Mouse (Mus musculus) hindbrain, embryonic 14.5 days (tissue): ENCODE data around the gene Elovl3. TPM values are rescaled to one million over a fixed set of nuclear protein-coding genes. Genes with fewer than 3 reads are reported as not detected.

Experiments
- ATAC-seq: fragments of 200-750 bp; cut with Nextera tagmentation; 2 replicates; pipeline ENCODE4 v1.8.0; 2017; ENCODE audit warnings: moderate number of reproducible peaks, mild to moderate bottlenecking, moderate TSS enrichment, moderate library complexity; ENCODE audit not compliant: low FRiP score
- DNase-seq: peaks from one replicate; pipeline ENCODE4 v3.0.0-alpha.2; 2015; ENCODE audit warnings: low spot score
- H3K27ac ChIP-seq: fragments of 300-500 bp; sonication (generic); 2 replicates; pipeline ENCODE4 v1.5.1; 2014; ENCODE audit warnings: mild to moderate bottlenecking, moderate library complexity
- H3K27me3 ChIP-seq: fragments of 300-500 bp; sonication (generic); 2 replicates; pipeline ENCODE4 v1.6.1; 2014; ENCODE audit warnings: mild to moderate bottlenecking, low read length, mixed read lengths; ENCODE audit not compliant: control insufficient read depth, insufficient read depth
- H3K36me3 ChIP-seq: fragments of 300-500 bp; sonication (generic); replicated peaks from 2 replicates; pipeline ENCODE4 v1.6.1; 2014; ENCODE audit not compliant: control insufficient read depth, insufficient read depth
- H3K4me1 ChIP-seq: fragments of 300-500 bp; sonication (generic); replicated peaks from 2 replicates; pipeline ENCODE4 v1.6.1; 2014; ENCODE audit warnings: antibody characterized with exemption, low read length, mixed read lengths; ENCODE audit not compliant: control insufficient read depth, insufficient read depth
- H3K4me2 ChIP-seq: fragments of 300-500 bp; sonication (generic); replicated peaks from 2 replicates; pipeline ENCODE4 v1.6.1; 2014; ENCODE audit warnings: mild to moderate bottlenecking, moderate library complexity
- H3K4me3 ChIP-seq: fragments of 300-500 bp; sonication (generic); replicated peaks from 2 replicates; pipeline ENCODE4 v1.5.1; 2014; ENCODE audit warnings: mild to moderate bottlenecking, low read length
- H3K9ac ChIP-seq: fragments of 300-500 bp; sonication (generic); 2 replicates; pipeline ENCODE4 v1.6.1; 2014
- H3K9me3 ChIP-seq: fragments of 300-500 bp; sonication (generic); 2 replicates; pipeline ENCODE4 v1.6.1; 2016; ENCODE audit warnings: low read length; ENCODE audit not compliant: control insufficient read depth
- WGBS: fragments of 180-500 bp; shearing (Covaris S2); extraction: QIAGEN DNeasy Blood & Tissue Kit; methylation state at CpG from one replicate; pipeline ENCODE4 v1.1.7; 2014; 5-methylcytosine and 5-hydroxymethylcytosine counted together
- polyA plus RNA-seq: library from polyadenylated mRNA; unstranded; fragments of >200 nt; fragmentation: Nextera tagmentation; extraction: Ambion mirVana; gene quantifications from 2 replicates; pipeline ENCODE4 v1.2.1, GENCODE M21; 2014

Gene Elovl3
- not detected in 2 replicates for polyA plus RNA-seq

DNA sequence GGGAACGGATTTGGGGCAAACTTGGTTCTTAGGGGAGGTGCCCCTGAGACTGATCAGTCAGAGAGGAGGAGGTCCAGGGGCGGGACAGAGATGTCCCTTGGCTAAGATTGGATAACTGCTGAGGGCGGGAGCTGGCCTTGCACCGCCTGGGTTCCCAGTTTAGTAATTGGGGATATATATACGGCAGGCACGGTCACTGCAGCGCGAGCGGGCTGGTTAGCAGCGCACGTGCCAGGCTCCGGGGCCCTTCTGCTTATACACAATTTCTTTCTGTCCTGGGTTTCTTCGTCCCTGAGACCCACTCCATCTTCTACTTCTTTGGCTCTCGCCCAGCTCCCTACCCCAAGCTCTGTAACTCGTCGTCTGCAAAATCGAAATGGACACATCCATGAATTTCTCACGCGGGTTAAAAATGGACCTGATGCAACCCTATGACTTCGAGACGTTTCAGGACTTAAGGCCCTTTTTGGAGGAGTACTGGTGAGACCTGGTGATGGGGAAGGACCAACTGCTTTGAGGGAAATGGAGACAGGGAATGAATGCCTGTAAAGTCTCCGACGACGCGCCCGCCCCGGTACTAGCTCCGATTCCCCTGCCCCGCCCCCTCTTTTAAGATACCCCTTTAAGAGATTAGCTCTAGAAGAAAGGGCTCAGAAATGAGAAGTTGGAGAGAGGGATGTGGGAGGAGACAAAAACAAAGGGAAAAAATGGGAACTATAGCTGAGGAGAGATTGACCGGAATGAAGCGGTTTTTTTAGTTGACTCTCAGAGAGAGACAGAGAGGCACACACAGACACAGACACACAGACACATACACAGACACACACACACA is at the start of gene Elovl3:
Gene Elovl3 (plus strand): TSS at position 204 of the 832 bp plus-strand sequence.
- 3% methylated on average over 30 of the region's 31 CpGs for WGBS
- no peak for ATAC-seq
- peaks cover 14% of the 10 kb centered on the region for H3K4me1 ChIP-seq
- H3K9ac ChIP-seq, result peak within 1 kb of the TSS; percentile 2; the same call in 1 of the 2 replicates
- H3K9me3 ChIP-seq, result no peaks in the 10 kb centered on the region
- DNase-seq, result no peak
- H3K27me3 ChIP-seq, result peaks cover 69% of the 10 kb centered on the region
- peak within 1 kb of the TSS; percentile 36 for H3K4me2 ChIP-seq
- H3K27ac ChIP-seq, result no peak within 1 kb of the TSS
- H3K4me3 ChIP-seq, result peak within 1 kb of the TSS; percentile 14
- no peaks in the 10 kb centered on the region for H3K36me3 ChIP-seq

GRCm38 (mm10) chr19:46085185-46085584 is 46.5 kb upstream of the Elovl3 start:
- no peak overlapping the region for H3K9ac ChIP-seq
- DNase-seq, result no peak
- peaks cover 56% of the 10 kb centered on the region for H3K36me3 ChIP-seq
- 95% methylated on average over 8 of the region's 8 CpGs for WGBS
- H3K27me3 ChIP-seq, result no peaks in the 10 kb centered on the region
- no peak overlapping the region for H3K27ac ChIP-seq
- H3K4me1 ChIP-seq, result no peaks in the 10 kb centered on the region
- no peak overlapping the region for H3K4me3 ChIP-seq
- ATAC-seq, result no peak
- no peaks in the 10 kb centered on the region for H3K9me3 ChIP-seq
- no peak overlapping the region for H3K4me2 ChIP-seq

GRCm38 (mm10) chr19:46086337-46086736 is 45.4 kb upstream of the Elovl3 start:
- no peak overlapping the region for H3K4me3 ChIP-seq
- DNase-seq (peak; percentile 72), ATAC-seq (no peak)
- H3K9ac ChIP-seq, result no peak overlapping the region
- H3K27ac ChIP-seq, result no peak overlapping the region
- peaks cover 44% of the 10 kb centered on the region for H3K36me3 ChIP-seq
- no peaks in the 10 kb centered on the region for H3K4me1 ChIP-seq
- no peaks in the 10 kb centered on the region for H3K27me3 ChIP-seq
- 53% methylated on average over 3 of the region's 3 CpGs for WGBS
- H3K4me2 ChIP-seq, result no peak overlapping the region
- H3K9me3 ChIP-seq, result no peaks in the 10 kb centered on the region

GRCm38 (mm10) chr19:46087871-46088270 is 43.8 kb upstream of the Elovl3 start:
- H3K4me3 ChIP-seq, result no peak overlapping the region
- H3K4me1 ChIP-seq, result no peaks in the 10 kb centered on the region
- 85% methylated on average over 7 of the region's 7 CpGs for WGBS
- H3K36me3 ChIP-seq, result peaks cover 29% of the 10 kb centered on the region
- ATAC-seq (no peak), DNase-seq (no peak)
- H3K9ac ChIP-seq, result no peak overlapping the region
- no peak overlapping the region for H3K27ac ChIP-seq
- no peak overlapping the region for H3K4me2 ChIP-seq
- H3K27me3 ChIP-seq, result no peaks in the 10 kb centered on the region
- no peaks in the 10 kb centered on the region for H3K9me3 ChIP-seq

DNA sequence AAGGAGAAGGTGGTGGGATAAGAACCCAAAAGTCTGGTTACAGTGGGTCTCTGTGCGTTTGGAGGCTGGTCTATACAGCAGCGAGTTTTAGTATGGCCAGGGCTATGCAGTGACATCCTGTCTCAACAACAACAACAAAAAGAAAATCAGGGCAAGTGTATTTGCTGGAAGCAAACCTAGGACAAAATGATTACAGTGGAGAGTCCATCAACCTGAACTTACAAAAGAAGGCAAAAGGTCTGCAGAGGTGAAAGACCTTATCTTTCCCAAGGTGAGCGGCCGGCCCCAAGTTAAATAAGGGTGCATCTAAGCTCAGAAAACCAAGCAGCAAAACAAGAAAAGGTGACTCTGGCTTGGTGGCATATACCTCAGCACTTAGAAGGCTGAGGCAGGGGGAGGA is 40.1 kb upstream of the Elovl3 start:
- Histone ChIP-seq H3K36me3 (no peaks in the 10 kb centered on the region), H3K4me1 (no peaks in the 10 kb centered on the region), H3K9me3 (no peaks in the 10 kb centered on the region), H3K27me3 (no peaks in the 10 kb centered on the region), H3K4me3 (no peak overlapping the region), H3K4me2 (no peak overlapping the region), H3K27ac (no peak overlapping the region), H3K9ac (no peak overlapping the region)
- no peak for DNase-seq
- no peak for ATAC-seq
- 92% methylated on average over 4 of the region's 4 CpGs for WGBS

DNA sequence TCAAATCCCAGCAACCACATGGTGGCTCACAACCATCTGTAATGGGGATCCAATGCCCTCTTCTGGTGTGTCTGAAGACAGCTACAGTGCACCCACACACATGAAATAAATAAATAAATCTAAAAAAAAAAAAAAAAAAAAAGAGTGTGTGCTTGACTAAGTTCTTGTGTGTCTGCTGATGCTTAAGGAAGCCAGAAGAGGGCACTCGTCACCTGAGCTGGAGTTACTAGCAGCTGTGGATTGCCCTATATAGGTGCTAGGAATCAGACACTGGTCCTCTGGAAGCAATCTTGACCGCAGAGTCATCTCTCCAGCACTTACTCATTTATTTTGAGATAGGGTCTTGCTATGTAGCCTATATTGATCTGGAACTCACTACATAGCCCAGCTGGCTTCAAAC is 37.6 kb upstream of the Elovl3 start:
- H3K4me2 ChIP-seq, result no peak overlapping the region
- no peaks in the 10 kb centered on the region for H3K4me1 ChIP-seq
- DNase-seq (no peak), ATAC-seq (no peak)
- no peak overlapping the region for H3K9ac ChIP-seq
- H3K4me3 ChIP-seq, result no peak overlapping the region
- no peaks in the 10 kb centered on the region for H3K36me3 ChIP-seq
- H3K9me3 ChIP-seq, result no peaks in the 10 kb centered on the region
- H3K27me3 ChIP-seq, result no peaks in the 10 kb centered on the region
- 95% methylated on average over 2 of the region's 2 CpGs for WGBS
- H3K27ac ChIP-seq, result no peak overlapping the region

DNA sequence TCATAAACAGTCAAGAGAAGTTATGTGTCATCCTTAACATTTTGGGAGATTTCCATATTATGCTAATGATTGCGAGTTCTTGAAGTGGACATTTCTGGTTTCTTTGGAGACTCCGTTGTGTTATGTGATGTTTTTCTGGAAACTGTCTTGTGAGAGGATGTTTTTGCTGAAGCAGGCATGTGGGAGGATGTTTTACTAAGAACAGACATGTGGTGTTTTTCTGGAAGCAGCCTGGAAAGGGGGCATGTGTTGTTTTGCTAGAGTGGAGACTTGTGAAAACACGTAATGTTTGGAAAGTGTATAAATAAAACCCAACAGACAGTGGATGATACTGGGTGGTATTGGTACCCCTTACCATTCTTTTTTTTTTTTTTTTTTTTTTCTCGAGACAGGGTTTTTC is 36.4 kb upstream of the Elovl3 start:
- Histone ChIP-seq H3K9me3 (no peaks in the 10 kb centered on the region), H3K4me3 (no peak overlapping the region), H3K4me1 (no peaks in the 10 kb centered on the region), H3K9ac (no peak overlapping the region), H3K27me3 (no peaks in the 10 kb centered on the region), H3K27ac (no peak overlapping the region), H3K36me3 (no peaks in the 10 kb centered on the region), H3K4me2 (no peak overlapping the region)
- ATAC-seq (no peak), DNase-seq (no peak)
- 86% methylated on average over 4 of the region's 4 CpGs for WGBS

DNA sequence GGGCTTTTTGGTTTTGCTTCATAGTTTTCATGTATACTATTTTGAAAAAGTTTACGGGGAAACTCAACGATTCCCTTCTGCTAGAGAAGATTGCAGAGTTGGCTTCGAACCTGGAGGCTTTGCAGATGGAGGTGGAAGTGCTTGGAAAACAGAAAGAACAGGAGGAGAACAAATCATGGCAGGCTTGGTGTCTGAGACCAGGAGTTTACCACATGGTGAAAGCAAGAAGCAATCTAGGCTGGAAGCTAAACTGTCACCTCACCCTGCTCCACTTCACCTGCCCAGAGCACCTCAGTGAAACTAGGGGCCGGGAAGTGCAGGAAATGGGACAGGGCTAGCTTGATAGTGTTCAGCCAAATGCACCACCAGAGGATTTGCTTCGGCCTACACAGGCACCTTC is 35.3 kb upstream of the Elovl3 start:
- Histone ChIP-seq H3K27ac (no peak overlapping the region), H3K4me1 (no peaks in the 10 kb centered on the region), H3K9ac (no peak overlapping the region), H3K9me3 (no peaks in the 10 kb centered on the region), H3K4me3 (no peak overlapping the region), H3K4me2 (no peak overlapping the region), H3K27me3 (no peaks in the 10 kb centered on the region), H3K36me3 (no peaks in the 10 kb centered on the region)
- ATAC-seq (no peak), DNase-seq (no peak)
- 93% methylated on average over 5 of the region's 5 CpGs for WGBS

GRCm38 (mm10) chr19:46099561-46099960 is 32.1 kb upstream of the Elovl3 start:
- Histone ChIP-seq H3K9ac (no peak overlapping the region), H3K4me1 (no peaks in the 10 kb centered on the region), H3K4me3 (no peak overlapping the region), H3K36me3 (no peaks in the 10 kb centered on the region), H3K4me2 (no peak overlapping the region), H3K27me3 (no peaks in the 10 kb centered on the region), H3K27ac (no peak overlapping the region), H3K9me3 (no peaks in the 10 kb centered on the region)
- ATAC-seq (no peak), DNase-seq (no peak)
- WGBS, result 98% methylated on average over 3 of the region's 3 CpGs
